Mouse (Mus musculus) heart, adult 2 months (tissue): ENCODE measurements around the gene Son.

ENCODE experiments used
- CTCF ChIP-seq: fragments of 200-600 bp; IDR thresholded peaks from 2 replicates; pipeline ENCODE4 v1.8.1; 2022; ENCODE audit warnings: antibody characterized with exemption, mild to moderate bottlenecking, moderate library complexity
- POLR2A ChIP-seq: fragments of 200-500 bp; IDR thresholded peaks from 2 replicates; pipeline ENCODE4 v1.6.1; 2011; ENCODE audit warnings: mild to moderate bottlenecking, low read depth, low read length, control low read depth; ENCODE audit not compliant: insufficient read depth

DNA sequence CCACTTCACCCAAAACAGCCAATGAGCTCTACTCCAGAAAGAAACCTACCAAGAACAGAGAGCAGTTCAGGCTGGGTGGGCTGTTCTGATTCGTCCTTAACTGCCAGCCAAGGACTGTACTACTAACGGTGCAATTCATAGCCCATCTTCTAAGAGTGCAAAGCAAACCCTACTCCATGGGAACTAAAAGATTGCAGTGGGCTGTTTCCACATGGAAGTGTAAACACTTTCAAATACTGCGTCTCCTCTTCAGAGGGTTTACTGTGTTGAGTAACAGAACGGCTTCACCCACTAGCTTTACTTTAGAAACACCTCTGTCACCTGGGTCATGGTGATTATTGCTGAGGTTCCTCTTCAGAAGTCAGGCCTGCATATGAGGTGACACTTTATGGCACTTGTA is 46.2 kb upstream of the Son start:
- no peak for TF ChIP-seq POLR2A
- no peak for TF ChIP-seq CTCF
